Mouse (Mus musculus): Measurements from ENCODE around the gene Tcte2.
"Not testable (repeated sequence)": the region's sequence is repeated elsewhere in the genome, so short reads cannot be mapped to it uniquely, and the experiment has no call there.

Tcte2 gene

DNA sequence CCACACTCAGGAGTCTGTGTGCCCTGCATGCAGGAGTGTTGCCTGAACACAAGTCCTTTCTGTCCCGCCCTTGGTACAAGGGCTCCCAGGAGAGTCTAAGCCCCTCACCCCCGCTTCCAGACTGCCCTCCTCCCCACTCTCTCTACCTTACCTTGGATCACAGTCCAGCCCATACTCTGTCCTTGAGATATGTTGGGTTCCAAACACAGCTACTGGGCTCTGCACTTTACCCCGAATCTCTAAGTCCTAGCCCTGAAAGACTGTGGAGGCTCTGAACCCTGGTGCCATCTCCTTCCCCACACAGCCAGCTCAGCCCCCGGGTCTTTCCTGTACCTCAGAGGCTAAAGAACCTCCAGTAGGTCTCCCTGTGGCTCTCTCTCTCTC, 78.6 kb downstream of the Tcte2 start:
- no peak for DNase-seq (ENCODE audit: low read depth)

- DNase-seq (ENCODE audit: low read depth): no peak
Observed at GRCm38 (mm10) chr17:13682378-13683026, 79.1 kb downstream of the Tcte2 start.

DNA sequence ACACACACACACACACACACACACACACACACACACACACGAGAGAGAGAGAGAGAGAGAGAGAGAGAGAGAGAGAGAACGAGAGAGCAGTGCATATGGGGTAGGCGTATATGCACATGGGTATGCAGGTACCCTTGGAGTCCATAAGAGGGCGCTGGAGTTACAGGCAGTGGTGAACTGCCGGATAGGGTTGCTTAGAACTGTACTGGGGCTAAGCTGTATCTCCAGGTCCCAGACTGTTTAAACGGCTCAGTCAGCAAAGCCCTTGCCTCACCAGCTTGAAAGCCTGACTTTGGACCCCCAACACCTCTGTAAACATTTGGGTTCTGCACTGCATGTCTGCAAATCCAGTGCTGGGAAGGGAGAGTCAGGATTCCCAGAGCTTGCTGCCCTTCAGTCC, 79.9 kb downstream of the Tcte2 start:
- DNase-seq (ENCODE audit: low read depth): no peak

DNA sequence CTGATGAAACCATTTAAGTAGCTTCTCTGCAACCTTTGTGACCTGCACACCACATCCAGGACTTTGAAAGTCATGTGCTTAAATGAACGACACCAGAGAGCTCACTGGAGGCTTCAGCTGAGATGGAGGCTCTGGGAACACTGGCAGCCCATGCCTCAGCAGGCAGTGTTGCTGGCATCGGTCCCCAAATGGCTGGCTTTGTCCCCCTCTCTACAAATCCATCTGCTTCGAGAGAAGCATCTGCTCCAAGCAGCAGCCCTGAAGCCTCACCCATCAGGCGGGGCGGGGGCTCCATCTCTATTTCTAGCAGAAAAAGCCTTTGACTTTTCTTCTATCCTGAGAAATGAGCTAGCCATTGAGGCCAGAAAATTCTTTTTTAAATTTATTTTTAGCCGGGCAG, 80.5 kb downstream of the Tcte2 start:
- DNase-seq (ENCODE audit: low read depth): no peak

DNA sequence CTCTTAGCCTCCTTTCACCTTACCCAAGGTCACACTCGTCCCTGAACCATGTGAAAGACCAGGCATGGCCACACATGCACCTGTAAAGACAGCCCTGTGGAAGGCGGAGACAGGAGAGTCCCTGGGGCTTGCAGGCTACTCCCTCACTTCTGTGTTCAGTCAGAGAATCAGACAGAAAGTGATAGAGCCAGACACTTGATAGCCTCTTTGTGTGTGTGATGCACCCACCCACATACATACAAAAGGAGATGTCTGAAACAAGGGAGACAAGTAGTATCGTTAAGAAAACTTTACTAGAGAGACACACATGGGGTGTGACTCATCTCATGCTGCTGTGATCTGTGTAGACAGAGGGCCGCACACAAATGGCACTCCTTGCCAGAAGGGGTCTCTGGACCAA, 81.3 kb downstream of the Tcte2 start:
- no peak for DNase-seq (ENCODE audit: low read depth)

DNA sequence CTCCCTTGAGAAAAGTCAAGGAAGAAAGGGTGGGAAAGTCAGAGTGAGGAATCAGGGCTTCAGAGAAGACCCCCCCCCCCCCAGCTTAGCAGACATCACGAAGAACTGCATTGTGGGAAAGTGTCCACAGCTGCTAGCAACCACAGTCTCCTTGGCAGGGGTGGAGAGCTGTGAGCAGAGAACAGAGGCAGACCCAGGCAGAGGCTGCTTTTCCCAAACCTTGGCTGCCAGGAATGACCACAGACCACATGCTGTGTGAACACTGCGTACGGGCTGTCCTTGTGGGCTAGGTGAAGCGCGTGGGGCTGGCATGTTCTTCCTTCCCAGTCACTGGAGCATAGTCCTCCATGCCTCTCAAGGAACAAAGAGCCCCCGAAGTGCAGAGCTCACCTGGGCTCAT, 81.9 kb downstream of the Tcte2 start:
- no peak for DNase-seq (ENCODE audit: low read depth)

- DNase-seq (ENCODE audit: low read depth): no peak
Observed at GRCm38 (mm10) chr17:13677225-13678148, 84.1 kb downstream of the Tcte2 start.

DNA sequence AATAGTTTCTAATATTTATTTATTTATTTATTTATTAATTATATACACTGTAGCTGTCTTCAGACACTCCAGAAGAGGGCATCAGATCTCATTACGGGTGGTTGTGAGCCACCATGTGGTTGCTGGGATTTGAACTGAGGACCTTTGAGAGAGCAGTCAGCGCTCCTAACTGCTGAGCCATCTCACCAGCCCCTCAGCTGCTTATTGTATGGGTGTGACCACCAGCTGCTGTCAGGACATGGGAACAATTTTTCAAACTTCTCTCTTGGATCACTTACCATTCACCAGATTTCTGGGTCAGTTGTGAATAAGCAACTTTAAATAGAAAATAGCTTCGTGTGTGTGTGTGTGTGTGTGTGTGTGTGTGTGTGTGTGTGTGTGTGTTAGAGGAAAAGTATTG, 85.5 kb downstream of the Tcte2 start:
- DNase-seq (ENCODE audit: low read depth): not testable (repeated sequence)

GRCm38 (mm10) chr17:13675630-13676029, 86.0 kb downstream of the Tcte2 start:
- DNase-seq (ENCODE audit: low read depth): no peak

DNA sequence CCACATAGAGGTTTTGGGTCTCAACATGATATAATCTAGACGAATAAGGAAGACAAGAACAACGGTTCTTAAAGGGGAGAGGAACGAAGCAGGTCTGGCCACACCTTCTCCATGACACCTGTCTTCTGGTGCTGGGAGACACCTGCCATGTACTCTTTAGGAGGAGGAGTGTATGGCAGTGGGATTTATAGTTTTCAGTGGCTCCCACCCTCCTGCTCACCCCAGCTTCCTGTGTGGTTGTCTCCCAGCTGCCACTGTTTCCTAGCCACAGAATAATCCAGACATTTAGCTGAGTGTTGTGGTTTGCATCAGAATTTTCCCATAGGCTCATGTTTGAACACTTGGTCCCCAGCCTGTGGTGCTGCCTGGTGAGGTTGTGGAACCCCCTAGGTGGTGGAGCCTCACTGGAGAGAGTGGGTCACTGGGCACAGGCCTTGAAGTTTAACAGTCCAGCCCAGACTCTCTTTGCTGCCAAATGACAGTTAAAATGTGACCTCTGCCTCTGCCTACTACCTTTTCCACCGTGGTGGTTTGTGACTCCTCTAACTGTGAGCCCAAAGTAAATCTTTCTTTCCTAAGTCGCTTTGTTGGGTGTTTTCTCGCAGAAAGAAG, 86.8 kb downstream of the Tcte2 start:
- DNase-seq (ENCODE audit: low read depth): no peak

DNA sequence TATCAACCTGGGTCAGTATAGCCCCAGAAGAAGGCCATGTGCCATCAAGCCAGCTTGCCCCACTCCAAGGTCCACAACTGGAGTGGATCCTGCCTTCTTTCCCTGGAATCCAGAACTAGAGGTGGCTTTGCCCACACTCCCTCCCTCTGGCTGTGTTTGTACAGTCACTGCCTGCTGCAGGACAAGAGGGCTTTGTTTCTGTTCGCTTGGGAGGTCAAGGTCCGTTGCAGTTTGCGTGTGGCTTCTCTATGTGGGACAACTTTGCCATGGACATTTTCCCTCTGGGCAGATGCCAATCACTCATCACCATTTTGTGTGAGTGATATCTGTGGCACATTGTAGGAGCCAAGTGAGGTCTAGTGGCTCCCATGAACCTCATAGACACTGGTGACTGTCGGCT, 89.9 kb downstream of the Tcte2 start:
- no peak for DNase-seq (ENCODE audit: low read depth)

GRCm38 (mm10) chr17:13670227-13670626, 91.4 kb downstream of the Tcte2 start:
- DNase-seq (ENCODE audit: low read depth): no peak

GRCm38 (mm10) chr17:13669206-13669605, 92.4 kb downstream of the Tcte2 start:
- no peak for DNase-seq (ENCODE audit: low read depth)

DNA sequence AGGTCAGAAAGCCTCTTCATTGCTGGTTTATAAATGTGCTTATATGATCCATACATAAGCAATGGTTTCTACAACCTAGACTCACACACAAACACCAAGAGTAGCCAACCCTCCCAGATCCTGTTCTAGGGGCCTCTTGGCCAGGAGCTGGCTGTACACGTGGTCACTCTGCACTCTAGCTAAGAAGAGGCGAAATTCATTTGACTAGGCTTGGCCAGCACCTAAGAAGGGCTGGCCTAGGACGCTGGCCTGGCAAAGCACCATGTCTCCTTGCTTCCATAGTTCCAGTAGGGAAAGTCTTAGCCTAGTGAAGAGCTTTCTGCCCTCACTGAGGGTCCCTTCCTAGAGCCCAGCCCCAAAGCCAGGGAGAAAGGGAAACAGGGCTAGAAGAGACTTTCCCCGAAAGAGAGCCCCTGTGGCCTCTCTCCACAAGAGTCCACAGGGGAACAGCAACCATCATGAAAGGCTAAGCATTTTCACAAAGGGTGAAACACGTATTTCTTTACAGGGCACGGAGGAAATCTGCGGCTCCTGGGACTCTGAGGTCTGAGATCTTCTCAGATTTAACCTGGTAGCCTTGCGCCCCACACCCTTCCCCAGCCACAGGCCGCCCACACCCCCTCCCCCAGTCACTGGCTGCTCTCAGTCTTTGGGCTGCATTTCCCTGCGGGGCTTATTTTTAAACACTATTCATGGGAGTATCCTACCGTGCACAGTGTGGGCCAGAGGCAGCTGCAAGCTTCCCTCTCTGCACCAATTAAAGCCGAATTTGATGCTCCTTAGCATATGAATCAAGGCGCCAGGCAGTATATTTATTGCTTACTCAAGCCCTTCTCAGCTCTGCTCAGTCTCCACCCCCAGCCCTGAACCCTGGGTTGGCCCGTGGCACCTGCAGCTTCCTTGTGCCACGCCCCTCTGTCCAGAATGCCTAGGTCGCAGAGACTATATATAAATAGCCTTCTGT, 93.3 kb downstream of the Tcte2 start:
- DNase-seq (ENCODE audit: low read depth): no peak

DNA sequence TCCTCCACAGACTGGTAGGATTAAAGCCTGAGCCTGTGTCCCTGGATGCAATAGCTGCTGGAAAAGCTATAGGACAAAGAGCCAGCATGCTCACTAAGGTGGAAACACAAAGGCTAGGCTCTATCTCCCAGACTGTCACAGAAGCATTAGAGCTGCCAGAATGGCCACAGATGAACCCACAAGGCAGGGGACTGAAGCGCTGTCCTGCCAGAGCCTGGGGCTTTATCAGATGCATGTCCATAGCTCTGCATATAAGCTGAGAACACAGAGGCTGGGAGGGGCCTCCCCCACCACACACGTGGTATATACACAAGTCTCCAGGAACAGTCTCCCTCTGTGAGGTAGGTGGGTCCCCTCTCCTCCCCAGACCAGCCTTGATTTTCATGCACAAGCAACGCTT, 94.6 kb downstream of the Tcte2 start:
- DNase-seq (ENCODE audit: low read depth): no peak

DNA sequence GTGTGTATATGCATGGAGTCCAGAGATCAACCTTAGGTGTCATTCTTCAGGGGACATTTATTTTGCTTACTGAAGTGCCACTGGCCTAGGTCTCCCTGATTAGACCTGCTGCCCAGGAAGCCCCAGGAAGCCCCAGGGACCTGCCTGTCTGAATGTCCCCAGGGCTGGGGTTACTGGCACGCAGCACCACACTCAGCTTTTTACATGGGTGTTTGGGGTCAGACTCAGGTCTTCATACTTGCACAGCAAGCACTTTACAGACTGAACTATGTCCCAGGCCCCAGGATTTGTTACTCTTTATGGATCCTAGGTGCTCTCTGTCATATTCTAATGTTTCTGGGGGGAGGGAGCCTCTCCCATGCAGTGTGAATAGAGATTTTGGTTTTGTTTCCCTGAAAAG, 95.9 kb downstream of the Tcte2 start:
- DNase-seq (ENCODE audit: low read depth): no peak

GRCm38 (mm10) chr17:13663386-13664166, 98.0 kb downstream of the Tcte2 start:
- DNase-seq (ENCODE audit: low read depth): no peak

Measured in c-Kit-positive CD71-negative TER-119-negative erythroid progenitor cells, embryonic 14.5 days (primary cell).